Mouse (Mus musculus): ENCODE data around the gene H2al2b.
"Not testable (repeated sequence)": the region's sequence is repeated elsewhere in the genome, so short reads cannot be mapped to it uniquely, and the experiment has no call there.

The H2al2b gene

GRCm38 (mm10) chrY:2720574-2720973 lies at the start of gene H2al2b:
H2al2b (minus strand) TSS chrY:2720674.
- DNase-seq (ENCODE audit: low spot score): not testable (repeated sequence)
